Mouse (Mus musculus) C2C12 (cell line): Measurements from ENCODE around the gene Tsr2.

Experiments
- CEBPB ChIP-seq: IDR thresholded peaks from one replicate; pipeline ENCODE4 v1.6.1; 2011; ENCODE audit warnings: low read depth, mild to moderate bottlenecking, control low read depth, moderate library complexity
- CTCF ChIP-seq: IDR thresholded peaks from one replicate; pipeline ENCODE4 v1.5.1; 2011; ENCODE audit not compliant: control insufficient read depth, insufficient read depth, insufficient read length
- FOSL1 ChIP-seq: IDR thresholded peaks from one replicate; pipeline ENCODE4 v1.8.0; 2011; ENCODE audit warnings: mild to moderate bottlenecking, low read length; ENCODE audit not compliant: poor library complexity, insufficient read depth, severe bottlenecking
- MAX ChIP-seq: IDR thresholded peaks from one replicate; pipeline ENCODE4 v1.6.1; 2011; ENCODE audit warnings: mild to moderate bottlenecking, control low read depth
- MYOG ChIP-seq: IDR thresholded peaks from one replicate; pipeline ENCODE4 v1.6.1; 2011; ENCODE audit not compliant: control insufficient read depth, insufficient read length; ENCODE audit errors: extremely low read depth
- USF1 ChIP-seq: IDR thresholded peaks from one replicate; pipeline ENCODE4 v1.6.1; 2011; ENCODE audit warnings: low read depth, mild to moderate bottlenecking, control low read depth, moderate library complexity

DNA sequence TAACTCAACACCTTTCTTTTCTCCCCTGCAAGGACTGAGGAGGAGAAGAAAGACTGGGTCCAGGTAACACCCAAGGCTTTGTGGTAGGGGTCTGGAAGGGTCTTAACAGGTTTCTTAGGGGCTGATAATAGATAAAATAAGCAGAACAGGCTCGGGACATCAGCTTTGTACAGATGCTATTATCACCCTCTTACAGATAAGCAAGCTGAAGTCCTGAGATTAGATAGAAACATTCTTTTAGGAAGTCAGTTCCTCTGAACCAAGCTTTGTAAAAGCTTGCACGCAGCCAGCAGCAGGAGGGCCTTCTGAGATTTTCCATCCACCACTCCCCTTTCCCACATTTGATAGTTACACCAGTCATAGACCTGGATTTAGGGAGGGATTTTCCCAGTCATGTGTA lies 10.7 kb downstream of the Tsr2 start:
- TF ChIP-seq CTCF = no peak
- no peak for TF ChIP-seq MAX
- no peak for TF ChIP-seq MYOG
- no peak for TF ChIP-seq USF1
- no peak for TF ChIP-seq FOSL1
- TF ChIP-seq CEBPB = no peak
